Mouse (Mus musculus): ENCODE measurements around the gene Zfp326. TPM values are rescaled to one million over a fixed set of nuclear protein-coding genes. Genes with fewer than 3 reads are reported as not detected.

Gene Zfp326
- polyA plus RNA-seq, 1 experiment from 2014 or later = 32.4 TPM

DNA sequence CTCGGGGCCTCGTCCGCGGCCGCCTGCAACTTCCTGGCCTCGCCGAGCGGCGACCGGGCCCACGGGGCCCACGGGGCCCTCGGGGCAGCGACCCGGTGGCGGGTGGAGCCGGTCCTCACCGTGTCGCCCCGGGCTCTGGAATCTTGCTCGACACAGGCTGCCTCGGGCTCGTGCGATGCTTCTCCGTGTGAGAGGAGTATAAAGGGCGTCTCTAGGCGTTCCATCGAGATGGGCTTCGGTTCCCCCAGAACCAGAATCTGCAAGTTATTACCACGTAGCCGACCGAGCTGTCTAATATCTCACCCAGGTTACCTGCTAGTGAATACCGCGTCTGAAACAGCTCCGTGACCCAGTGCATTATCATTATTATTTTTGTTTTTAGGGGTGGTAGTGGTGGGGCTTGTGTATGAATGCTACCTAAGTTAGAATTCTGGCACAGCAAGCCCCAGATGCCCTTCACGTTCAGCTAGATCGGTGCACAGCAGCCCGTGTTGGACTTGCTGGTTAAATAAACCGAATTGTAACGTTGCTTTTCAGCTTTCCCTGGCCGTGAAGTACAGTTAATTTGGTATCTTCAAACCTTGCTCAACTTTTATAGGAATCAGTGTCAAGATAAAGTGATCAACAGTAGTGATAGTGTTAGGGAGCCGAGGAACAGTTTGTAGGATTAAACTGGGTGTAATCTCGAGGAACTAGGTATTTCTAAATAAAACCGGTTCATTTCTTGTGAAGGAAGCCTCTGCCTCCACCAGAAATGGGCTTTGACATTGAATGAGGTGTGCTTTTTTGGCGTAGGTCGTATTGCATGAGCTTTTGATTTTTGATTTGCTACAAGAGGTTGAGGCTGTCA lies 785 bp downstream of the Zfp326 start:
- H3K27ac ChIP-seq = peak overlapping the region; percentile 33; the same call in 1 of the 2 replicates
- H3K4me3 ChIP-seq (ENCODE audit: inconsistent target) = peak overlapping the region; percentile 74
- under 1% methylated on average over 36 of the region's 46 CpGs for WGBS (ENCODE audit: missing documents)

DNA sequence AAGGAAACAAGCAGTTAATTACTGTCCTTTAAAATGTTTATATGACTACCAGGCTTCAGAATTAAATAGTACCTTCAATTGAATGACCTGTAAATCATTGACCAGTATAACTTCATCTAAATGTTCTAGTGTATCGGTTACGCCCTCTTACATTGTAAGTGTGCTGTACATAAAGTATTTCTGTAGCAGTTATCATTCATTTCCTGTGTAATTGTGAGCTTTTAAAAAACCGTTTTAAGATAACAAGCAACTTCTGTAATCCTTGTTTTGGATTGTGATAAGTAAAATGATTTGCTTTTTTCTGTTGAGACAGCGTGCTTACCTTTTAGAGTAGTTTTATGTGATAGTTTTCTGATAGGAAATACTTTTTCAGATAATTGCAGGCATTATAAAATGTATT lies 11.0 kb downstream of the Zfp326 start:
- Histone ChIP-seq H3K36me3 (ENCODE audit: inconsistent target) (peaks cover 26% of the 10 kb centered on the region), H3K4me3 (ENCODE audit: inconsistent target) (no peak overlapping the region), H3K79me2 (ENCODE audit: inconsistent target) (peaks cover 94% of the 10 kb centered on the region), H3K27ac (no peak overlapping the region)
- 83% methylated on average over 4 of the region's 4 CpGs for WGBS (ENCODE audit: missing documents)

More for the DNA sequence above, 785 bp downstream of the Zfp326 start:
- H3K36me3 ChIP-seq (ENCODE audit: inconsistent target) = peaks cover 2% of the 10 kb centered on the region; the same call in 1 of the 2 replicates
- H3K79me2 ChIP-seq (ENCODE audit: inconsistent target) = peaks cover 53% of the 10 kb centered on the region

DNA sequence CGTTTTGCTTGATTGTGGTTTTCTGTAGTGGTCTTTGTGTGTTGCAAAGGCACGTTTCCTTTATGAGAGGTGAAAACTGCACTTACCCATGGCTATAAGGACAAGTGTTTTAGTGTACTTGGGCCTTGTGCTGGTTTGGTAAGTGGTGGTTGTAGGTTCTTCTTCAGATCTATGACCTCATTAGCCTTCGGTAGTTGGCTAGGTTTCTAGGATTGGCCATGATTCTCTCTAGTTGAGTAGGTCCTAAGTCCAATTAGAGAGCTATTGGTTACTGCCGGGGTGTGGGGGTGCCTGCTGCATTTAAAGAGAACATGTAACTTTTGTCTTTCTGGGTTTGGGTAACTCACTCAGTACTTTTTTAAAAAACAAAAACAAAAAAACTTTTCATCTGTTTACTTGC lies 21.8 kb downstream of the Zfp326 start:
- no peak overlapping the region for H3K4me3 ChIP-seq (ENCODE audit: inconsistent target)
- H3K79me2 ChIP-seq (ENCODE audit: inconsistent target) = peaks cover 75% of the 10 kb centered on the region; the same call in 1 of the 2 replicates
- no peak overlapping the region for H3K27ac ChIP-seq
- peaks cover 46% of the 10 kb centered on the region for H3K36me3 ChIP-seq (ENCODE audit: inconsistent target)
- WGBS (ENCODE audit: missing documents) = 75% methylated on average over 4 of the region's 4 CpGs

- H3K4me3 ChIP-seq (ENCODE audit: inconsistent target) = no peak overlapping the region
- H3K27ac ChIP-seq = no peak overlapping the region
- peaks cover 64% of the 10 kb centered on the region; the same call in 1 of the 2 replicates for H3K36me3 ChIP-seq (ENCODE audit: inconsistent target)
- H3K79me2 ChIP-seq (ENCODE audit: inconsistent target) = no peaks in the 10 kb centered on the region; the same call in none of the 2 replicates
- WGBS (ENCODE audit: missing documents) = 98% methylated on average over 3 of the region's 5 CpGs
These were observed 32.8 kb downstream of the Zfp326 start for GRCm38 (mm10) chr5:105909209-105909608.

GRCm38 (mm10) chr5:105909671-105910070 lies 33.3 kb downstream of the Zfp326 start:
- no peak overlapping the region for H3K4me3 ChIP-seq (ENCODE audit: inconsistent target)
- 82% methylated on average over 3 of the region's 3 CpGs for WGBS (ENCODE audit: missing documents)
- no peak overlapping the region for H3K27ac ChIP-seq
- peaks cover 66% of the 10 kb centered on the region; the same call in 1 of the 2 replicates for H3K36me3 ChIP-seq (ENCODE audit: inconsistent target)
- no peaks in the 10 kb centered on the region; the same call in none of the 2 replicates for H3K79me2 ChIP-seq (ENCODE audit: inconsistent target)

GRCm38 (mm10) chr5:105911498-105911897 lies 35.1 kb downstream of the Zfp326 start:
- H3K36me3 ChIP-seq (ENCODE audit: inconsistent target) = peaks cover 61% of the 10 kb centered on the region; the same call in 1 of the 2 replicates
- no peak overlapping the region for H3K4me3 ChIP-seq (ENCODE audit: inconsistent target)
- no peaks in the 10 kb centered on the region for H3K79me2 ChIP-seq (ENCODE audit: inconsistent target)
- no peak overlapping the region for H3K27ac ChIP-seq
- WGBS (ENCODE audit: missing documents) = 68% methylated on average over 5 of the region's 5 CpGs

GRCm38 (mm10) chr5:105917398-105917797 lies 41.0 kb downstream of the Zfp326 start:
- Histone ChIP-seq H3K36me3 (ENCODE audit: inconsistent target) (peaks cover 34% of the 10 kb centered on the region; the same call in 1 of the 2 replicates), H3K79me2 (ENCODE audit: inconsistent target) (no peaks in the 10 kb centered on the region)
- 95% methylated on average over 3 of the region's 3 CpGs for WGBS (ENCODE audit: missing documents)

DNA sequence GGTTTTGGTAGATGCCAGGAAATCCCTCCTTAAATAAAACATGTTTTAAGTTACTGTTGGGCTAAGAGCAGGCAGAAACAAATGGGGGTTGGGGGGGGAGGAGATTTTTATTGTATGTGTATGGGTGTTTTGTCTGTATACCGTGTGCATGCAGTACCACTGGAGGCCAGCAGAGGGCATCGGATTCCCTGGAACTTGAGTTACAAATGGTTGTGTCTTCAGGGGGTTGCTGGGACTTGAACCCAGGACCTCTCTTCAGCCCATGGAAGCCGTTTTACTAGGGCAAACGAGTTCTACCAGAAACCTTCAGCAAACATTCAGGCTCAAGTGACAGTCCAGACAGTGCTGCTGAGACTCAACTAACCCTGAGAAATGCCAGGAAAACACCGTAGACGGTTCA lies 41.9 kb downstream of the Zfp326 start:
- no peak overlapping the region for H3K27ac ChIP-seq
- 92% methylated on average over 6 of the region's 6 CpGs for WGBS (ENCODE audit: missing documents)
- H3K79me2 ChIP-seq (ENCODE audit: inconsistent target) = no peaks in the 10 kb centered on the region
- H3K4me3 ChIP-seq (ENCODE audit: inconsistent target) = no peak overlapping the region
- H3K36me3 ChIP-seq (ENCODE audit: inconsistent target) = peaks cover 30% of the 10 kb centered on the region; the same call in 1 of the 2 replicates

More at GRCm38 (mm10) chr5:105917398-105917797, 41.0 kb downstream of the Zfp326 start:
- H3K27ac ChIP-seq = no peak overlapping the region
- no peak overlapping the region for H3K4me3 ChIP-seq (ENCODE audit: inconsistent target)

GRCm38 (mm10) chr5:105922818-105923487 lies 46.6 kb downstream of the Zfp326 start:
- Histone ChIP-seq H3K27ac (no peak overlapping the region), H3K36me3 (ENCODE audit: inconsistent target) (0 out of 2 replicates have a peak, but pooled peaks cover 5% of the 10 kb centered on the region)
- 94% methylated on average over 12 of the region's 12 CpGs for WGBS (ENCODE audit: missing documents)

GRCm38 (mm10) chr5:105924347-105924746 lies 48.0 kb downstream of the Zfp326 start:
- H3K4me3 ChIP-seq (ENCODE audit: inconsistent target) = no peak overlapping the region
- H3K79me2 ChIP-seq (ENCODE audit: inconsistent target) = no peaks in the 10 kb centered on the region
- H3K27ac ChIP-seq = no peak overlapping the region
- H3K36me3 ChIP-seq (ENCODE audit: inconsistent target) = no peaks in the 10 kb centered on the region
- WGBS (ENCODE audit: missing documents) = 95% methylated on average over 7 of the region's 8 CpGs

More at GRCm38 (mm10) chr5:105922818-105923487, 46.6 kb downstream of the Zfp326 start:
- no peak overlapping the region for H3K4me3 ChIP-seq (ENCODE audit: inconsistent target)
- H3K79me2 ChIP-seq (ENCODE audit: inconsistent target) = no peaks in the 10 kb centered on the region

- Histone ChIP-seq H3K79me2 (ENCODE audit: inconsistent target) (no peaks in the 10 kb centered on the region), H3K36me3 (ENCODE audit: inconsistent target) (no peaks in the 10 kb centered on the region), H3K27ac (no peak overlapping the region), H3K4me3 (ENCODE audit: inconsistent target) (no peak overlapping the region)
- WGBS (ENCODE audit: missing documents) = 72% methylated on average over 13 of the region's 14 CpGs
These were observed 49.3 kb downstream of the Zfp326 start for GRCm38 (mm10) chr5:105925568-105926255.

GRCm38 (mm10) chr5:105930282-105930681 lies 53.9 kb downstream of the Zfp326 start:
- no peaks in the 10 kb centered on the region for H3K36me3 ChIP-seq (ENCODE audit: inconsistent target)
- no peak overlapping the region for H3K27ac ChIP-seq
- H3K4me3 ChIP-seq (ENCODE audit: inconsistent target) = no peak overlapping the region
- 25% methylated on average over 3 of the region's 3 CpGs for WGBS (ENCODE audit: missing documents)
- H3K79me2 ChIP-seq (ENCODE audit: inconsistent target) = no peaks in the 10 kb centered on the region

GRCm38 (mm10) chr5:105932392-105932791 lies 56.0 kb downstream of the Zfp326 start:
- 100% methylated on average over 1 of the region's 1 CpGs for WGBS (ENCODE audit: missing documents)
- Histone ChIP-seq H3K27ac (no peak overlapping the region), H3K4me3 (ENCODE audit: inconsistent target) (no peak overlapping the region), H3K36me3 (ENCODE audit: inconsistent target) (no peaks in the 10 kb centered on the region), H3K79me2 (ENCODE audit: inconsistent target) (no peaks in the 10 kb centered on the region)

- H3K79me2 ChIP-seq (ENCODE audit: inconsistent target) = no peaks in the 10 kb centered on the region
- H3K4me3 ChIP-seq (ENCODE audit: inconsistent target) = no peak overlapping the region
- no peak overlapping the region for H3K27ac ChIP-seq
- no peaks in the 10 kb centered on the region for H3K36me3 ChIP-seq (ENCODE audit: inconsistent target)
- WGBS (ENCODE audit: missing documents) = 100% methylated on average over 2 of the region's 2 CpGs
These were observed 65.6 kb downstream of the Zfp326 start for GRCm38 (mm10) chr5:105941951-105942350.

Data from macrophage (primary cell).